In genomic region chr6:93285796-93286195, GRCm38 (mm10) we compare ENCODE assay signal across 14 mouse cellular contexts.
"Had no signal": no experiment of that assay in that cellular context is flagged by ENCODE, and none has a peak within 500 bp of the region (broad histone marks: within the 10 kb centered on the region; RNA-seq: fewer than 3 reads in every experiment).

No protein-coding gene starts in this region.

- H3K36me3 ChIP-seq: limb, embryonic 10.5 days; liver, embryonic 15.5 days; midbrain, embryonic 10.5 days; neural tube, embryonic 13.5 days had no signal

- H3K4me2 ChIP-seq: liver, embryonic 11.5 days; liver, embryonic 15.5 days; neural tube, embryonic 13.5 days had no signal

- DNase-seq: kidney, adult 18-20 months; kidney, postnatal 25 days; lung, adult 2 months; lung, postnatal 10 days; lung, postnatal 4 days; midbrain, embryonic 14.5 days; right cerebral cortex, postnatal 14 days; thymus, postnatal 4 days had no signal

- H3K27me3 ChIP-seq: liver, embryonic 15.5 days; neural tube, embryonic 13.5 days had no signal

- H3K4me3 ChIP-seq: left cerebral cortex, adult 2 months; limb, embryonic 10.5 days; liver, embryonic 15.5 days; midbrain, embryonic 10.5 days; neural tube, embryonic 13.5 days had no signal
